Mouse (Mus musculus): Measurements from ENCODE around the gene Iyd.

The Iyd gene

GRCm38 (mm10) chr10:3549384-3549783, 9.3 kb downstream of the Iyd start:
- DNase-seq (ENCODE audit: extremely low spot score, low spot score) = no peak

- no peak for DNase-seq (ENCODE audit: extremely low spot score, low spot score)
These were observed 15.1 kb downstream of the Iyd start for GRCm38 (mm10) chr10:3555128-3555527.

- no peak for DNase-seq (ENCODE audit: extremely low spot score, low spot score)
These were observed 16.5 kb downstream of the Iyd start for GRCm38 (mm10) chr10:3556538-3556937.

GRCm38 (mm10) chr10:3559136-3559535, 19.1 kb downstream of the Iyd start:
- no peak for DNase-seq (ENCODE audit: extremely low spot score, low spot score)

- DNase-seq (ENCODE audit: extremely low spot score, low spot score) = no peak
These were observed 22.1 kb downstream of the Iyd start for GRCm38 (mm10) chr10:3562165-3562564.

GRCm38 (mm10) chr10:3565126-3565525, 25.1 kb downstream of the Iyd start:
- DNase-seq (ENCODE audit: extremely low spot score, low spot score) = no peak

GRCm38 (mm10) chr10:3567821-3568220, 27.8 kb downstream of the Iyd start:
- DNase-seq (ENCODE audit: extremely low spot score, low spot score) = no peak

- DNase-seq (ENCODE audit: extremely low spot score, low spot score) = peak; percentile 52
These were observed 32.9 kb downstream of the Iyd start for GRCm38 (mm10) chr10:3572723-3573649.

- peak; percentile 34 for DNase-seq (ENCODE audit: extremely low spot score, low spot score)
These were observed 34.0 kb downstream of the Iyd start for GRCm38 (mm10) chr10:3573905-3574500.

- DNase-seq (ENCODE audit: extremely low spot score, low spot score) = no peak
These were observed 50.6 kb downstream of the Iyd start for GRCm38 (mm10) chr10:3590632-3591031.

- no peak for DNase-seq (ENCODE audit: extremely low spot score, low spot score)
These were observed 51.8 kb downstream of the Iyd start for GRCm38 (mm10) chr10:3591790-3592189.

- DNase-seq (ENCODE audit: extremely low spot score, low spot score) = peak; percentile 42
These were observed 56.7 kb downstream of the Iyd start for GRCm38 (mm10) chr10:3596697-3597096.

GRCm38 (mm10) chr10:3597760-3598159, 57.7 kb downstream of the Iyd start:
- DNase-seq (ENCODE audit: extremely low spot score, low spot score) = no peak

Measured in neural tube, embryonic 10.5 days (tissue).